Mouse (Mus musculus) erythroblast, embryonic 14.5 days (primary cell): ENCODE data around the gene Ephb3. TPM values are rescaled to one million over a fixed set of nuclear protein-coding genes. Genes with fewer than 3 reads are reported as not detected.

Experiments used
- H3K27me3 ChIP-seq: 2 replicates; pipeline ENCODE4 v1.6.1; 2012; ENCODE audit warnings: inconsistent platforms; ENCODE audit not compliant: control insufficient read depth
- H3K36me3 ChIP-seq: 2 replicates; pipeline ENCODE4 v1.6.1; 2012; ENCODE audit warnings: mild to moderate bottlenecking, inconsistent platforms; ENCODE audit not compliant: control insufficient read depth
- H3K4me1 ChIP-seq: 2 replicates; pipeline ENCODE4 v1.6.1; 2012; ENCODE audit warnings: inconsistent platforms; ENCODE audit not compliant: control insufficient read depth
- H3K4me3 ChIP-seq: replicated peaks from 2 replicates; pipeline ENCODE3; 2012; ENCODE audit warnings: moderate library complexity, mild to moderate bottlenecking, inconsistent platforms
- H3K9me3 ChIP-seq: 2 replicates; pipeline ENCODE4 v1.6.1; 2012; ENCODE audit warnings: low read length, inconsistent platforms, mixed read lengths; ENCODE audit not compliant: control insufficient read depth
- GATA1 ChIP-seq: IDR thresholded peaks from 2 replicates; pipeline ENCODE4 v1.6.1; 2012; ENCODE audit warnings: low read length, inconsistent platforms, mixed read lengths
- TAL1 ChIP-seq: IDR thresholded peaks from 3 replicates; pipeline ENCODE4 v1.6.1; 2012; ENCODE audit warnings: low read length, inconsistent platforms, mixed read lengths
- polyA plus RNA-seq: library from polyadenylated mRNA; stranded (reverse); fragments of >175 nt; gene quantifications from 2 replicates; pipeline ENCODE4 v1.2.3, GENCODE M21; 2012

Gene Ephb3
- polyA plus RNA-seq, 1 experiment = not detected

DNA sequence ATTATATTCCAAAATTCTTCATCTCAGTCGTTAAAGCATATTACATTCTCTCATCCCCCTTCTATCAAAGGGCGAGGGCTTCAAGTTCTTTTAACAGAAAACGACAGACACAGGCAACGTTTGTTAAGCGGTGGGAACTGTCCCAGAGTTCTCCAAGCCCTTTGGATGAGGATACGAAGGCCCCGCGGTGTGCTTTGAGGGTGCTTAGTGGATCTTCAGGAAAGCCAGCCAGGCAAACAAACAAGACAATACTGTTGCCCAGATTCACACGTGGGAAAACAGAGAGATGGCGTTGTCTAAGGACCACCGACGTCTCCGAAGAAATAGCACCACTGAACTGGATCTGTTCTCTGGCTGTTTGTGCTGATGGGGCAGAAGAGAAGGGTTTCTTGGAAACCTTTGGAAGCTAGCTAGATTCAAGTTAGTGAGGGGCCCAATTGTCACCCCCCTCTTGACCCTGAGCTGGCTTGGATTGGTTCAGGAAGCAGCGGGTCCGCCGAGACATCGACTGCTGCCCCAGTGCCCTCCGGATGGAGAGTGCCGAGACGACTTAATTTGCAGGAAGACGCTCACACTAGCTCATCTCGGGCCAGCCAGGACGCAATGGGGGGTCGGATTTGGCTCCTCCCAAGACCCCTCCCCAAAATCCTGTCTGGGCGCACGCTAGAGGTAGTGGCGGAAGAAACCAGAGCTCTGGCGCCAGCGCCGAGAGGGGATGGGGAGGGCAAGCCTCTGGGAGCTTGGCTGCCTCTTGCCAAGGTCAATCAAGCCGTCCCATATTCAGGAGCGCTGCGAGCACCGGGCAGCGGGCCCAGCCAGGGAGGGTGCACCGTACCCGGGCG lies 43.5 kb downstream of the Ephb3 start:
- peaks cover 76% of the 10 kb centered on the region for H3K27me3 ChIP-seq
- H3K36me3 ChIP-seq = no peaks in the 10 kb centered on the region
- H3K4me3 ChIP-seq = no peak overlapping the region
- TF ChIP-seq GATA1 = no peak
- TF ChIP-seq TAL1 = no peak
- H3K9me3 ChIP-seq = no peaks in the 10 kb centered on the region; the same call in 1 of the 2 replicates
- no peaks in the 10 kb centered on the region for H3K4me1 ChIP-seq

DNA sequence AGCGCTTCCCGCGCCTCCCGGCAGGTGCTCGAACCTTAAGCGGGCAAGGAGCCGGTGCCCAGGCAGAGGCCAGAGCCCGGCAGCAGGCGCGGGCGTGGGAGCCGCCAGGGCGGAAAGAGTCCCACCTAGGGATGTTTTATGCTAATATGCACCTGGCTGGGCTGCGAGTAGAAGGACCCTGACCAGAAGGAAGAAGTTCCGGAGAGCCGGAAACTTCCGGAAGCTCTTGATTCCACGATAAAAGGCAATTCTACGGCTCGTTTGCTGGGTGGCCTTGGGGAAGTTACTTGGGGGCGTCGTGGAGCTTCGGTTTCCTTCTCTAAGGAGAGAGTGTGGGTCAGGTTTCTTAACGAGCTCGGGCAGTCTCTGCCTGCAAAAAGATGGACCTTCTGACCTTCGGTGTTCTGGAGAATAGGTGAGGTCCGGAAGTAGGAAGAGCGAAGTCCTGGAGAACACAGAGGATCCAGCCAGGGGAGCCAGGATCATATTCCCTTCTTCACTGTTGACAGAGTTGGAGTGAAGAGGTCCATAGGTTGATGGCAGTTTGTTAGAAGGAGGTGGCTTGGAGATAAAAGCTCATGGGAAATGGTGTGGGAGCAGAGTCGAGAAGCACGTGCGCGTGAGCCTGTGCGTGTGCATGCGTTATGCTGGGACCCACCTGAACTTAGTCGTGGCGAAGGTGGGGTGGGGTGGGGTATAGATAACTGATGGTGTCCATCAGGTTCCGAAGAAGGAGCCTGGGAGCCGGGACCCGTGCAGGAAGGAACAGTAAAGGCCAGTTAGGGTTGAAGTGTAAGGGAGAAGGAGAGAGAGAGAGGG lies 44.4 kb downstream of the Ephb3 start:
- H3K4me1 ChIP-seq = no peaks in the 10 kb centered on the region
- H3K27me3 ChIP-seq = peaks cover 73% of the 10 kb centered on the region
- H3K4me3 ChIP-seq = no peak overlapping the region
- no peaks in the 10 kb centered on the region for H3K36me3 ChIP-seq
- H3K9me3 ChIP-seq = no peaks in the 10 kb centered on the region; the same call in 1 of the 2 replicates
- TF ChIP-seq TAL1 (no peak), GATA1 (no peak)

DNA sequence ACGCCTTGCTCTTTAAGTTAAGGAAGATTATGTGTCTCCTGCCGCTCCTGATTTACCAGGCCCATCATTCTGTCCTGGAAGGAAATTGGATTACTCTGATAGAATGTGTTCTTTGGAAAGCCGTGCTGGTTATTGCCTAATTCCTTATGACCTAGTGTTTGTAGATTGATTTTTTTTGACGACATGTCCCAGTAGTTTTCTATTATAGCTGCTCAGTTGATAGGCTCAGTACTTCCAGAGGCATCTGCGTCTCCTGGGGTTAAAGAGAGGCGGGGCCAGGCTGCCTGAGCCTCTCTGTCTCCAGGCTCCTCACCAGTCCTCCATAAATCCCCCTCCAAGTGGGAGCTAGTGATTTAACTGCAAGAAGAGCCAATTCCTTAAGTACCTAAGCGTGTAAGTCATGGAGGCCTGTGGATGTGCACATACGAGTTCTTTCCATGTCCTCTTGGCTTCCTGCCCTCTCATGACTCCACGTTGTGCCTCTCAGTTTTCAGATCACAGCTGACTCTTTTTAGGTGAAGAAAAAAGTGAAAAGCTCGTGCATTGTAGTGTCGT lies 47.9 kb downstream of the Ephb3 start:
- Histone ChIP-seq H3K4me1 (no peaks in the 10 kb centered on the region), H3K9me3 (no peaks in the 10 kb centered on the region), H3K36me3 (no peaks in the 10 kb centered on the region), H3K4me3 (no peak overlapping the region), H3K27me3 (peaks cover 41% of the 10 kb centered on the region)
- TF ChIP-seq GATA1 = no peak
- TF ChIP-seq TAL1 = no peak

DNA sequence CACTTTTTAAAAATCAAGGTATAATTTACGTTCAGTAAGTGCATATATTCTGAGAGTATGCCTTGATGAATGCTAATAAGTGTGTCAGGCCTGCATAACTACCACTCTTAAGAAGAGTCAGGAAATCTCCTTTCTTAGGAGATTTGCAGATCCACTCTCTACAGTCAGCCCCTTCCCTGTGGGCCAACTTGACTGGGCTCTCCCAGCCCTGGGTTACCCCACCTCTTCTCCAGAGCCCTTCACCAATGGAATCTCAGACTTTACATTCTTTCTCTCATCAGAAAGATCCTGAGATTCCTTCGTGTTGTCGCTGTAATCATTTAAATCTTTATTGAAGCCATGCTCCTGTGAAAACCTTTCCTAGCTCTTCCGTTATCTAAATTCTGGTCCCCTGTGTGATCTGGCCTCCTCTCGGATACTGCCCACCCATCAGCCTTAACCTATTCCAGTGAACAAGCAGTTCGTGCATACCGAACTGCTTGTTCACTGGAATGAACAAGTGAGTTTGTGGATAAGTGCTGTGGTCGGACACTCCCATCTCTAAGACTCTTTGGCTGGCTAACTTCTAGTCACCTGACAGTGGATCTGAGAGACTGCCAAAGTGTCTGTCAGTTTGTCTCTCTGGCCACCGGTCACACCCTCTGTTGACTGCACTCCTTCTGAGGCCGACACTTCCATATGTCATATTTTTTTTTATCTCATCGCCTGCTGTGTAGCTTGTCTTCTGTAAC lies 51.2 kb downstream of the Ephb3 start:
- Histone ChIP-seq H3K36me3 (no peaks in the 10 kb centered on the region), H3K4me1 (no peaks in the 10 kb centered on the region), H3K27me3 (peaks cover 9% of the 10 kb centered on the region), H3K9me3 (no peaks in the 10 kb centered on the region), H3K4me3 (no peak overlapping the region)
- TF ChIP-seq TAL1 = no peak
- TF ChIP-seq GATA1 = no peak

DNA sequence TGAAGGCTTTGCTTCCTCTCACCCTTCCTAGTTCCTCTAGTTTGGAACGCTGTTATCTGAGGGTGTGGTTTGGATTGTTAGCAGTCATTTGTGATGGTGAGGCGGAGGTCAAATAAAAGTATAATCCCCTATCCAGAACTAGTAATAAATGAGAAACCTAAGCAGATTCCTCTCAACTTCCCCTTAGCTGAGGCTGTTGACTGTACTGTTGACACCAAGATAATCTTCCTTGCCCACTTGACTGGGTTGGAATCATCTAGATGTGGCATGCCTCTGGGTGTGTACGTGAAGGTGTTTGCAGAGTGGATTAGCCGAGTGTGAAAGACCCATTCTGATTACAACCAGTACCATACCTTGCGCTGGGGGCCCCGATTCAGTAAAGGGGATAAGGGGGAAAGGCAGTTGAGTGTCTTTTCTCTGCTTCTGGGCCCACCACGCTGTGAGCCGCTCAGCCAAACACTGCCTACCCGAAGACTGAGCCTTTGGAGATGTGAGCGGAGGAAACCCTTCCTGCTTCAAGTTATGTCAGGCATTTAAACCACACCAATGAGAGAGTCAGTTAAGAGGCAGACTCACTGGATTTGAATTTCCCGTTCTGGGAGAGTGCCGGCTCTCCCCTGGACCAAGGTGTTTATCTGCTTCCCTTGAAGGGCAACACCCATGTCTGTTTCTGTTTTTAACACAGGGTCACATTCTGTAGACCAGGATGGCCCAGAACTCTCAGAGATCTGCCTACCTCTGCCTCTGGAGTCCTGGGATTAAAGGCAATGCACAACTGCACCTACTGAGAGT lies 52.2 kb downstream of the Ephb3 start:
- no peaks in the 10 kb centered on the region for H3K4me1 ChIP-seq
- no peaks in the 10 kb centered on the region for H3K36me3 ChIP-seq
- peaks cover 3% of the 10 kb centered on the region; the same call in 1 of the 2 replicates for H3K27me3 ChIP-seq
- TF ChIP-seq TAL1 = no peak
- no peak for TF ChIP-seq GATA1
- H3K4me3 ChIP-seq = no peak overlapping the region
- no peaks in the 10 kb centered on the region for H3K9me3 ChIP-seq

DNA sequence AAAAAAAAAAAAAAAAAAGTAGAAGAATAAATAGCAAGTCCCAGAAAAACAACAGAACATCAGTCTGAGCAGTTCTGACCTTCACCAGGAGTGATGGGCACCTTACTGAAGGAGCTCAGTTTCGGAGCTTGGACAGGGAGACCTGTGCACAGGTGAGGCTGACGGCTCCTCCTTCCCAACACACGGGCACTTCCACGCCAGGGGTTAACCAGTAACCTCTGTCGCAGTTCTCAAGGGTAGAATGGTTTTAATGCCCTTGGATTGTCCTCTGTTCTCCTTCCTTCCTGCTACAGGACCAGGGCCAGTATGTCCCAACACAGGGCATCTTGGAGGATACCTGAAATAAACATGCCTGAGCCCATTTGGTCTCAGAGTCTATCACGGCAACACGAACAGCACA lies 60.9 kb downstream of the Ephb3 start:
- Histone ChIP-seq H3K9me3 (no peaks in the 10 kb centered on the region), H3K27me3 (no peaks in the 10 kb centered on the region), H3K36me3 (no peaks in the 10 kb centered on the region), H3K4me3 (no peak overlapping the region), H3K4me1 (no peaks in the 10 kb centered on the region)
- TF ChIP-seq GATA1 (no peak), TAL1 (no peak)

DNA sequence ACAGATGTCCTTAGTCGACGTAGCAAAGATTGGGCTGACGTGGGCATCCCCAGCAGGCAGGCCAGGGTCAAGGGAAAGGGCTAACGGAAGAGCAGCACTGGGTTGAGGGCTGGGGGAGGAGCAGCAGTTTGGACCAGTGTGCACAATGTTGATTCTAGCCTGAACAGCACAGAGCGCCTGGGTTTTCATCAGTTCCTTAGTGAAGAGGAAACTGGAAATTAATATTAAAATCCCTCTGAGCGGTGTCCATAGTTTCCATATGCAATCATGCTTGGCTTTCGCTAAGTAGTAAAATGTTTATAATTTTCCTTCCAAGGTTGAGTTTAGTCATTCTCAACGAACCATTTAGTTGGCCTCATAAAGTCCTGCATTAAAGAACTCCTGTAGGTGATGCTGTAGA lies 65.2 kb downstream of the Ephb3 start:
- no peak overlapping the region for H3K4me3 ChIP-seq
- H3K36me3 ChIP-seq = no peaks in the 10 kb centered on the region
- no peaks in the 10 kb centered on the region for H3K27me3 ChIP-seq
- TF ChIP-seq GATA1 (no peak), TAL1 (no peak)
- H3K4me1 ChIP-seq = no peaks in the 10 kb centered on the region
- no peaks in the 10 kb centered on the region for H3K9me3 ChIP-seq

DNA sequence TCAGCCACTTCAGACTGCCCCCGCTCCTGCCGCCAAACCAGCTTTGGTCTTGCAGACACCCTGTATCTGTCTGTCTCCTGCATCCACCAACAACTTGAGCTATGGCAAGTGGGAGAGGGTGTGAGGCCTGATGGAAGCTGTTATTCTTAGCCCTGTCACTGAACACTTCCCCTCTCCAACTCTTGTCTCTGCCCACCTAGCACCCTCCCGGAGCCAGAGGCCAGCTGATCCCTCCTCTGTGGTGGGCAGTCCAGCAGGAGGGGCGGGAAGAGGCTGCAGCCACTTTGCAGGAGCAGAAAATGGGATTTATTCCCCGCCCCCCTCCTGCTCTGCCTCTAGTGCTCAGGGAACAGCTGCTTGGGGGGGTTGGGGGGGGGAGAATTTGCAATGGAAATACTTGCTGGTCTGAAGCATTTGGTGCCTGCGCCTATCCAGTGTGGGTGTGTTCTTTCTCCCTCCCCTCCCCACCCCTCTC lies 67.3 kb downstream of the Ephb3 start:
- TF ChIP-seq TAL1 (no peak), GATA1 (no peak)
- Histone ChIP-seq H3K27me3 (no peaks in the 10 kb centered on the region), H3K9me3 (peaks cover 2% of the 10 kb centered on the region; the same call in 1 of the 2 replicates), H3K36me3 (no peaks in the 10 kb centered on the region), H3K4me1 (no peaks in the 10 kb centered on the region), H3K4me3 (no peak overlapping the region)
